Mouse (Mus musculus) midbrain, embryonic 16.5 days (tissue): ENCODE data around the gene Pde4d. TPM values are rescaled to one million over a fixed set of nuclear protein-coding genes. Genes with fewer than 3 reads are reported as not detected.

ENCODE experiments used
- ATAC-seq: fragments of 200-750 bp; cut with Nextera tagmentation; 2 replicates; pipeline ENCODE4 v1.8.0; 2017; ENCODE audit warnings: moderate TSS enrichment
- H3K27ac ChIP-seq: fragments of 300-500 bp; sonication (generic); 2 replicates; pipeline ENCODE4 v1.5.1; 2014; ENCODE audit warnings: mild to moderate bottlenecking, low read length, mixed read lengths
- H3K27me3 ChIP-seq: fragments of 300-500 bp; sonication (generic); 2 replicates; pipeline ENCODE4 v1.6.1; 2014; ENCODE audit warnings: low read depth, low read length, mixed read lengths; ENCODE audit not compliant: control insufficient read depth, insufficient read depth
- H3K36me3 ChIP-seq: fragments of 300-500 bp; sonication (generic); 2 replicates; pipeline ENCODE4 v1.6.1; 2014; ENCODE audit warnings: mild to moderate bottlenecking, low read length, moderate library complexity, mixed read lengths; ENCODE audit not compliant: control insufficient read depth, insufficient read depth
- H3K4me1 ChIP-seq: fragments of 300-500 bp; sonication (generic); 2 replicates; pipeline ENCODE4 v1.6.1; 2014; ENCODE audit warnings: mild to moderate bottlenecking, low read length, mixed read lengths; ENCODE audit not compliant: control insufficient read depth, insufficient read depth
- H3K4me2 ChIP-seq: fragments of 300-500 bp; sonication (generic); 2 replicates; pipeline ENCODE4 v1.6.1; 2014; ENCODE audit warnings: mild to moderate bottlenecking, low read length, mixed read lengths
- H3K4me3 ChIP-seq: fragments of 300-500 bp; sonication (generic); 2 replicates; pipeline ENCODE4 v1.5.1; 2014; ENCODE audit warnings: low read depth, mild to moderate bottlenecking, low read length, moderate library complexity, mixed read lengths
- H3K9ac ChIP-seq: fragments of 300-500 bp; sonication (generic); 2 replicates; pipeline ENCODE4 v1.6.1; 2014; ENCODE audit warnings: low read depth, low read length, mixed read lengths
- H3K9me3 ChIP-seq: fragments of 300-500 bp; sonication (generic); replicated peaks from 2 replicates; pipeline ENCODE4 v1.6.1; 2014; ENCODE audit warnings: mild to moderate bottlenecking, low read length, mixed read lengths; ENCODE audit not compliant: control insufficient read depth, poor library complexity, severe bottlenecking
- WGBS: fragments of 180-500 bp; shearing (Covaris S2); extraction: QIAGEN DNeasy Blood & Tissue Kit; methylation state at CpG from one replicate; pipeline ENCODE4 v1.1.7; 2014; 5-methylcytosine and 5-hydroxymethylcytosine counted together
- polyA plus RNA-seq: library from polyadenylated mRNA; unstranded; fragments of >200 nt; fragmentation: Nextera tagmentation; extraction: Ambion mirVana; gene quantifications from 2 replicates; pipeline ENCODE4 v1.2.1, GENCODE M21; 2015

The Pde4d gene
- polyA plus RNA-seq, 1 experiment from 2014 or later, result 22.6 TPM

- no peak overlapping the region for H3K27ac ChIP-seq
- no peaks in the 10 kb centered on the region for H3K9me3 ChIP-seq
- H3K4me1 ChIP-seq, result no peaks in the 10 kb centered on the region
- no peak overlapping the region for H3K4me2 ChIP-seq
- 84% methylated on average over 3 of the region's 3 CpGs for WGBS
- no peak overlapping the region for H3K9ac ChIP-seq
- no peaks in the 10 kb centered on the region for H3K36me3 ChIP-seq
- ATAC-seq, result no peak
- no peaks in the 10 kb centered on the region for H3K27me3 ChIP-seq
- no peak overlapping the region for H3K4me3 ChIP-seq
Observed at GRCm38 (mm10) chr13:109677617-109678016, 1227.9 kb downstream of the Pde4d start.

DNA sequence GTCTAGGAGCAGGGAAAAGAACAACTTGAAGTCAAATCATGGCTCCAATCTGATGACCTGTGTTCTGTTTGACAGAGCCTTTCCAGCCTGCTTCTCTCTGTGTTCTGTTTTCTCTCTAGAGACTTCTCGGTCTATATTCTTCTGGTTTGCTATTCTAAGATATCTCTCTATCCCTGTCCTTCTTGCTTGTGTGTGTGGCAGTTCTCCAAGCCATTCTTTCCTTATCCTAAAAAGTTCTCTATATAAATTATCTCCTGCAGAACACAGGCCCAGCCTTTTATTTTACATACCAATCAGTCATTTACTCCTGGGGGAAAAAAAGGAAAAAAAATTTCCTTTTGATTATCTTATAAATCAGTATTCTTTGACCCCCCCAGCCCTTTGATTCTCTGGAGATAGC, 1229.2 kb downstream of the Pde4d start:
- ATAC-seq, result no peak
- H3K9ac ChIP-seq, result no peak overlapping the region
- H3K9me3 ChIP-seq, result no peaks in the 10 kb centered on the region
- H3K36me3 ChIP-seq, result no peaks in the 10 kb centered on the region
- H3K4me1 ChIP-seq, result no peaks in the 10 kb centered on the region
- 96% methylated on average over 1 of the region's 1 CpGs for WGBS
- no peak overlapping the region for H3K27ac ChIP-seq
- no peaks in the 10 kb centered on the region for H3K27me3 ChIP-seq
- H3K4me2 ChIP-seq, result no peak overlapping the region
- no peak overlapping the region for H3K4me3 ChIP-seq

- no peak overlapping the region for H3K4me3 ChIP-seq
- H3K4me2 ChIP-seq, result no peak overlapping the region
- H3K4me1 ChIP-seq, result peaks cover 3% of the 10 kb centered on the region; the same call in 1 of the 2 replicates
- no peaks in the 10 kb centered on the region for H3K36me3 ChIP-seq
- 86% methylated on average over 8 of the region's 8 CpGs for WGBS
- no peaks in the 10 kb centered on the region for H3K9me3 ChIP-seq
- H3K27ac ChIP-seq, result no peak overlapping the region
- H3K9ac ChIP-seq, result no peak overlapping the region
- no peaks in the 10 kb centered on the region for H3K27me3 ChIP-seq
- ATAC-seq, result no peak
Observed at GRCm38 (mm10) chr13:109680229-109680628, 1230.5 kb downstream of the Pde4d start.

DNA sequence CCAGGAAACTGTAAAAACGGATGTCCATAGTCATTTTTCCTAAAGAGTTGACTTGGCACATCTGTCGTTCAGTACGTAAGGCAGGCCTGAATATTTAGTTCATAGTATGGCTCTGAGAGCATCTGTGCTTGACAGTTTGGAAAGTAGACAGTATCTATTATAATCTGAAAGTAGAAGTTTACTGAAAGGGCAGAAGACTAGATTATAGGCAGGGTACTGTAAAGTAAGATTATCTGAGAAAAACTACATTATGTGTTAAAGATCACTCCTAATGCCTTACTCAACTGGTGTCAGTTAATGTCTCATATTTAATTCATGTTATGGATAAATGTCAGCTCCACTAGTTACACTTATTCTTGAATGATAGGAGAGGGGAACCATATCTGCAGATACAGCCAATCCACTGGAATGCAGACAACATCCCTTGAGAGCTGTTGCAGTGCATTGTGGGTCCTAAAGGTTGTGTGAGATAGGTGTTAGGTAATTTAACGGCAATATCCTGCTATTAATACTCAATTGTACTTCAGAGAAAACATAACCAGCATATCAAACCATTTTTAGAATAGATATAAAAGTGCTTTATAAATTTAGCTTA, 1232.0 kb downstream of the Pde4d start:
- Histone ChIP-seq H3K9ac (no peak overlapping the region), H3K27ac (no peak overlapping the region), H3K27me3 (no peaks in the 10 kb centered on the region), H3K4me2 (no peak overlapping the region), H3K36me3 (no peaks in the 10 kb centered on the region), H3K4me3 (no peak overlapping the region), H3K9me3 (no peaks in the 10 kb centered on the region), H3K4me1 (peaks cover 15% of the 10 kb centered on the region)
- no peak for ATAC-seq
- 80% methylated on average over 4 of the region's 4 CpGs for WGBS

- Histone ChIP-seq H3K4me2 (no peak overlapping the region), H3K4me1 (peaks cover 15% of the 10 kb centered on the region), H3K27me3 (no peaks in the 10 kb centered on the region), H3K9ac (no peak overlapping the region), H3K9me3 (no peaks in the 10 kb centered on the region), H3K36me3 (no peaks in the 10 kb centered on the region), H3K4me3 (no peak overlapping the region), H3K27ac (no peak overlapping the region)
- ATAC-seq, result no peak
- 82% methylated on average over 10 of the region's 10 CpGs for WGBS
Observed at GRCm38 (mm10) chr13:109683001-109683400, 1233.3 kb downstream of the Pde4d start.

DNA sequence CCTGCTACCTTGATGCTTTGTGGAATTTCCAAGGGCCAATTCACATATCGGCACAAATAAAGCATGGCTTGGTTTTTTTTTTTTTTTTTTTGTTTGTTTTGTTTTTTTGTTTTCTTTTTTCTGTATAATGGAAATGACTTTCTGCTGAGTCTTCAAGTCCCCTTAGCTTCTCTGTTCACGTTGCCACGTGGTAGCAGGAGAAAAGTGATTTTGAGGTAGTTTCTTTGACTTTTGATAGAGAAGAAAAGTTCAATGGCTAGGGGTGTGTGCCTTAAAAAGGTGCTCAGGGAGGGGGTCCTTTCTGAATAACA, 1235.2 kb downstream of the Pde4d start:
- H3K4me1 ChIP-seq, result peaks cover 15% of the 10 kb centered on the region
- H3K9me3 ChIP-seq, result no peaks in the 10 kb centered on the region
- no peak for ATAC-seq
- no peaks in the 10 kb centered on the region for H3K36me3 ChIP-seq
- no peaks in the 10 kb centered on the region for H3K27me3 ChIP-seq
- 16% methylated on average over 3 of the region's 3 CpGs for WGBS
- H3K4me3 ChIP-seq, result peak overlapping the region; percentile 42; the same call in 1 of the 2 replicates
- H3K9ac ChIP-seq, result 0 out of 2 replicates have a peak overlapping the region, but pooled peaks have one; percentile 59
- H3K27ac ChIP-seq, result no peak overlapping the region
- peak overlapping the region; percentile 82 for H3K4me2 ChIP-seq

DNA sequence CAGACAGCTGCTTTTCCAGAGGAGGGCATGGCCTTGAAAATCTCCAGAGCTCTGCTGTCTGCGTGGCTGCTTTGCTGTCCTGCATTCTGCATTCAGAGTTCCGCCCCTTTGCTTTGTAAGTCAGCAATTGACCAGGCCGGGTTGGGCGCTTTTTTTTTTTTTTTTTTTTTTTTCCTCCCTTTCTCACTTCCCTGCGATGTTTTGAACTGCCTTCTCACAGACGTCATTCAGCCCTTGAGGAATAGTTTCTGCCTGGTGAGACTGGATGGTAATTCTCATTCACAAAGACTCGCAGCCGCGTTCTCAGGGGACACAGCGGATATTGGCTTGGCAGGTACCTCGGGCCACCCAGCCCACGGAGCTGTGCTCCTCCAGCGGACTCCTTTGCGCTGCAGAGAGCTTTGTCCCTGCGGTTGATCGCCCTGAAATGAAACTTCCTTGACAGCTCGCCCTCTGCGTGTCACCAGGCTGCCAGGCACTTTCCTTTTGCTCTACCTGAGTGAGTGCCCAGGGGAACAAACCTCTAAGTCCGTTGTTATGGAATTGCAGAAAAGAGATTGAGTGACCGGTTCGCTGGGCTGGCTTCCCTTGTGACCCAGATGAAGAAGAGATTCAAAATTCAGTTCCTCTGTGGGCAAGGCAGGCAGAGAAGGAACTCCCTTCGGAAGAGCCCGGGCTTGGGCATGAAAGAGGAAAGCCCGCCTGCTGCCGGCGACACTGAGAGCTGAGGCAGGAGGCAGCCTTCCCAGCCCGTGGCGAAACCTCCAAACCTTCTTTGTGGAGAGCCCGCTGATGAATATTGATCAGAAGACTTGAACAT, 1235.8 kb downstream of the Pde4d start:
- peak; percentile 73 for ATAC-seq
- Histone ChIP-seq H3K9me3 (no peaks in the 10 kb centered on the region), H3K27ac (peak overlapping the region; percentile 47), H3K4me1 (peaks cover 15% of the 10 kb centered on the region), H3K27me3 (no peaks in the 10 kb centered on the region), H3K36me3 (no peaks in the 10 kb centered on the region), H3K4me3 (peak overlapping the region; percentile 42), H3K4me2 (peak overlapping the region; percentile 82), H3K9ac (peak overlapping the region; percentile 59)
- under 1% methylated on average over 29 of the region's 29 CpGs for WGBS

- H3K36me3 ChIP-seq, result no peaks in the 10 kb centered on the region
- ATAC-seq, result peak; percentile 21; the same call in 1 of the 2 replicates
- H3K4me1 ChIP-seq, result peaks cover 15% of the 10 kb centered on the region
- no peaks in the 10 kb centered on the region for H3K27me3 ChIP-seq
- H3K9me3 ChIP-seq, result no peaks in the 10 kb centered on the region
- H3K4me2 ChIP-seq, result peak overlapping the region; percentile 82
- H3K27ac ChIP-seq, result no peak overlapping the region; the same call in 1 of the 2 replicates
- WGBS, result 30% methylated on average over 4 of the region's 4 CpGs
- H3K9ac ChIP-seq, result peak overlapping the region; percentile 59; the same call in 1 of the 2 replicates
- H3K4me3 ChIP-seq, result peak overlapping the region; percentile 42
Observed at GRCm38 (mm10) chr13:109686116-109686876, 1236.5 kb downstream of the Pde4d start.

- Histone ChIP-seq H3K4me1 (peaks cover 15% of the 10 kb centered on the region), H3K4me3 (no peak overlapping the region), H3K36me3 (no peaks in the 10 kb centered on the region), H3K9me3 (no peaks in the 10 kb centered on the region), H3K27ac (no peak overlapping the region), H3K27me3 (no peaks in the 10 kb centered on the region), H3K4me2 (no peak overlapping the region), H3K9ac (no peak overlapping the region)
- 63% methylated on average over 3 of the region's 3 CpGs for WGBS
- ATAC-seq, result no peak
Observed at GRCm38 (mm10) chr13:109686906-109687305, 1237.2 kb downstream of the Pde4d start.
